ENCODE assay signal across 16 mouse cellular contexts in genomic region chr7:100215116-100215732, GRCm38 (mm10). TPM values are rescaled to one million over a fixed set of nuclear protein-coding genes. Genes with fewer than 3 reads are reported as not detected.
DNase-seq lines count a peak whose midpoint lies in the region; ATAC-seq and TF ChIP-seq lines count a peak whose summit lies in the region.
"Had no signal": no experiment of that assay in that cellular context is flagged by ENCODE, and none has a peak within 500 bp of the region (broad histone marks: within the 10 kb centered on the region; RNA-seq: fewer than 3 reads in every experiment).

No protein-coding gene starts in this region.

- DNase-seq in embryo, embryonic 10.5 days (ENCODE audit: low spot score), result peak; percentile 33
- no peak for DNase-seq in embryo, embryonic 10 days (ENCODE audit: low spot score)
- no peak for DNase-seq in lung, postnatal 0 days (ENCODE audit: low spot score)
- DNase-seq in lung, adult 18-20 months, result no peak
- peak; percentile 87 to 92 for DNase-seq in cerebellum, postnatal 10 days
- peak; percentile 31 for DNase-seq in retina, postnatal 1 day
- DNase-seq: heart, adult 11 months; liver; lung, adult 2 months; spleen, adult 18-20 months had no signal

- no peaks in the 10 kb centered on the region for H3K36me3 ChIP-seq in lung, postnatal 0 days (ENCODE audit: insufficient read depth, low read length)
- no peaks in the 10 kb centered on the region for H3K36me3 ChIP-seq in forebrain, embryonic 15.5 days
- H3K36me3 ChIP-seq: stomach, embryonic 15.5 days had no signal

- no peak overlapping the region for H3K9ac ChIP-seq in lung, postnatal 0 days (replicated peaks; ENCODE audit: low read depth)
- H3K9ac ChIP-seq in forebrain, embryonic 15.5 days (replicated peaks), result no peak overlapping the region
- H3K9ac ChIP-seq: stomach, embryonic 15.5 days had no signal

- no peak overlapping the region for H3K27ac ChIP-seq in lung, postnatal 0 days (ENCODE audit: low read length)
- no peak overlapping the region for H3K27ac ChIP-seq in forebrain, embryonic 15.5 days (replicated peaks)
- H3K27ac ChIP-seq: stomach, embryonic 15.5 days had no signal

- TF ChIP-seq CTCF in lung, postnatal 0 days (IDR thresholded peaks at IDR 0.05), result no peak

- H3K9me3 ChIP-seq in lung, postnatal 0 days (ENCODE audit: low read length), result no peaks in the 10 kb centered on the region
- no peaks in the 10 kb centered on the region for H3K9me3 ChIP-seq in forebrain, embryonic 15.5 days
- H3K9me3 ChIP-seq: megakaryocyte, embryonic 14.5 days; stomach, embryonic 15.5 days had no signal

- H3K4me2 ChIP-seq in lung, postnatal 0 days (replicated peaks; ENCODE audit: low read depth, low read length), result no peak overlapping the region
- no peak overlapping the region for H3K4me2 ChIP-seq in forebrain, embryonic 15.5 days (replicated peaks)
- H3K4me2 ChIP-seq: stomach, embryonic 15.5 days had no signal

- 40% methylated on average over 6 of the region's 6 CpGs for WGBS in lung, postnatal 0 days
- 67% methylated on average over 6 of the region's 6 CpGs for WGBS in forebrain, embryonic 15.5 days

- no peak overlapping the region for H3K4me3 ChIP-seq in lung, postnatal 0 days (ENCODE audit: low read depth, low read length)
- no peak overlapping the region for H3K4me3 ChIP-seq in forebrain, embryonic 15.5 days
- H3K4me3 ChIP-seq: megakaryocyte, embryonic 14.5 days; stomach, embryonic 15.5 days had no signal

- no peaks in the 10 kb centered on the region for H3K27me3 ChIP-seq in lung, postnatal 0 days (replicated peaks; ENCODE audit: insufficient read depth, low read length)
- no peaks in the 10 kb centered on the region for H3K27me3 ChIP-seq in forebrain, embryonic 15.5 days
- H3K27me3 ChIP-seq: stomach, embryonic 15.5 days had no signal

- no peak for ATAC-seq in lung, postnatal 0 days
- ATAC-seq in forebrain, embryonic 15.5 days (replicated peaks), result no peak
- ATAC-seq in CD4-positive, CD25-positive, alpha-beta regulatory T cell, adult 4 months, result no peak
- ATAC-seq: activated CD4-positive, CD25-positive, alpha-beta regulatory T cell, adult 4 months; forebrain, embryonic 16.5 days had no signal

- peak; percentile 62; the same call in 1 of the 2 replicates for TF ChIP-seq EP300 in lung, postnatal 0 days (IDR thresholded peaks at IDR 0.05)

- no peaks in the 10 kb centered on the region for H3K4me1 ChIP-seq in lung, postnatal 0 days (ENCODE audit: insufficient read depth, low read depth, low read length)
- peaks cover 3% of the 10 kb centered on the region; the same call in 1 of the 2 replicates for H3K4me1 ChIP-seq in forebrain, embryonic 15.5 days
- H3K4me1 ChIP-seq: stomach, embryonic 15.5 days had no signal

RNA-seq across cellular contexts. Expression of gene Pgm2l1, which starts 12.0 kb away (rescaled TPM):
- 2.0 and 2.1 TPM in 2 replicates for polyA plus RNA-seq in lung, postnatal 0 days (2015; fragmentation: Nextera tagmentation; extraction: Ambion mirVana)
- polyA plus RNA-seq in forebrain, embryonic 15.5 days (2015; fragmentation: Nextera tagmentation; extraction: Ambion mirVana), result 13.5 and 14.5 TPM in 2 replicates
- polyA plus RNA-seq in CD4-positive, CD25-positive, alpha-beta regulatory T cell, adult 4 months (2017; shearing (Covaris generic)), result 1 to 10 TPM; 4.9 to 5.1 TPM

RNA-seq across cellular contexts. Expression of gene Kcne3, which starts 38.9 kb away (rescaled TPM):
- polyA plus RNA-seq in lung, postnatal 0 days (2015; fragmentation: Nextera tagmentation; extraction: Ambion mirVana), result 3.3 and 4.9 TPM in 2 replicates
- 0.66 and 1.0 TPM in 2 replicates for polyA plus RNA-seq in forebrain, embryonic 15.5 days (2015; fragmentation: Nextera tagmentation; extraction: Ambion mirVana)
- polyA plus RNA-seq in CD4-positive, CD25-positive, alpha-beta regulatory T cell, adult 4 months (2017; shearing (Covaris generic)), result not detected
- polyA plus RNA-seq: activated CD4-positive, CD25-positive, alpha-beta regulatory T cell, adult 4 months had no signal

RNA-seq across cellular contexts. Expression of gene Lipt2, which starts 56.1 kb away (rescaled TPM):
- 9.7 and 12.4 TPM in 2 replicates for polyA plus RNA-seq in lung, postnatal 0 days (2015; fragmentation: Nextera tagmentation; extraction: Ambion mirVana)
- 17.8 and 21.4 TPM in 2 replicates for polyA plus RNA-seq in forebrain, embryonic 15.5 days (2015; fragmentation: Nextera tagmentation; extraction: Ambion mirVana)
- polyA plus RNA-seq in CD4-positive, CD25-positive, alpha-beta regulatory T cell, adult 4 months (2017; shearing (Covaris generic)), result not detected

Comparison
In these comparisons a context has a peak if more than half of its experiments do, and no peak if none do; other contexts are left out.
1. DNase-seq: peak in embryo, embryonic 10.5 days (single experiment), cerebellum, postnatal 10 days (2 of 2) and retina, postnatal 1 day (single experiment); none in embryo, embryonic 10 days (single experiment), lung, postnatal 0 days (single experiment) and lung, adult 18-20 months (0 of 2).